8 mouse cellular contexts compared by ENCODE assay signal in the genomic region with DNA sequence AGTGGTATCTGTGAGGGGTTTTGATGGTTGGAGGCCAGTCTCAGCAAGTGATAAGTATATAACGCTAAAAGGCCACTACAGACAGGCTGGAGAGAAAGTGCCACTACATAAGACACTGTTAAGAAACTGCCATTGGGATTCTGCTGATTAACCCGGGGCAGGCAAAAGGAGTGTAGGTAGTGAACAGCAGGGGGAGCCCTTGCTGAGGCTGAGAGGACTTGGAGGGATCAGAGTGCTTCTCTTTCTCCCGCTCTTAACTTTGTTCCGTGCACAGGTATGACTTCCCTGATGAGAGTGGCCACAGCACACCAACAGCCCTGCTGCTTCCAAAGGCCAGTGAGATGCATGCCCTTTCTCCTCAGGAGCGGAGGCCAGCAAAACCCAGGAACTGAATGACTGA. TPM values are rescaled to one million over a fixed set of nuclear protein-coding genes. Genes with fewer than 3 reads are reported as not detected.
DNase-seq lines count a peak whose midpoint lies in the region; ATAC-seq and TF ChIP-seq lines count a peak whose summit lies in the region.

No protein-coding gene starts in this region.

- H3K27ac ChIP-seq in forebrain, embryonic 11.5 days (ENCODE audit: low read depth, low read length), result no peak overlapping the region
- no peak overlapping the region for H3K27ac ChIP-seq in testis, adult 2 months (ENCODE audit: control insufficient read depth, insufficient read depth, low read depth, low read length)

- WGBS in forebrain, embryonic 11.5 days, result 19% methylated on average over 5 of the region's 5 CpGs

- H3K4me1 ChIP-seq in forebrain, embryonic 11.5 days (replicated peaks; ENCODE audit: control insufficient read depth, insufficient read depth, low read length), result peaks cover 3% of the 10 kb centered on the region; the same call in 1 of the 2 replicates
- H3K4me1 ChIP-seq in testis, adult 2 months (ENCODE audit: control insufficient read depth, insufficient read depth, low read length), result no peaks in the 10 kb centered on the region

- ATAC-seq in forebrain, embryonic 11.5 days (replicated peaks; ENCODE audit: low FRiP score), result peak; percentile 74

- no peaks in the 10 kb centered on the region for H3K27me3 ChIP-seq in forebrain, embryonic 11.5 days (ENCODE audit: control insufficient read depth, insufficient read depth, low read length)
- no peaks in the 10 kb centered on the region for H3K27me3 ChIP-seq in testis, adult 2 months (ENCODE audit: control insufficient read depth, insufficient read depth, low read length)

- H3K9ac ChIP-seq in forebrain, embryonic 11.5 days (ENCODE audit: low read length), result no peak overlapping the region

- TF ChIP-seq CTCF in testis, adult 2 months (IDR thresholded peaks at IDR 0.05; ENCODE audit: control insufficient read depth, insufficient read depth, insufficient replicate concordance, low read depth, low read length), result peak; percentile 57; the same call in 1 of the 2 replicates

- H3K9me3 ChIP-seq in forebrain, embryonic 11.5 days (ENCODE audit: control insufficient read depth, low read length), result no peaks in the 10 kb centered on the region

- peak; percentile 58 for DNase-seq in ovary, postnatal 36 days (ENCODE audit: low spot score)
- no peak for DNase-seq in ovary, adult 18-20 months (ENCODE audit: low spot score)
- peak; percentile 51 for DNase-seq in c-Kit-negative CD71-positive TER-119-positive erythroid progenitor cells, embryonic 14.5 days (ENCODE audit: low read depth, low spot score)
- DNase-seq in forebrain, embryonic 11.5 days (ENCODE audit: low spot score), result peak; percentile 85
- peak; percentile 66 for DNase-seq in kidney, adult 18-20 months
- peak; percentile 74 for DNase-seq in liver
- peak; percentile 68 for DNase-seq in naive thymus-derived CD4-positive, alpha-beta T cell, adult 2 months (ENCODE audit: low read depth)

- no peak overlapping the region for H3K4me3 ChIP-seq in forebrain, embryonic 11.5 days (ENCODE audit: low read depth, low read length)
- no peak overlapping the region for H3K4me3 ChIP-seq in testis, adult 2 months (ENCODE audit: control insufficient read depth, low read depth, low read length)

- H3K36me3 ChIP-seq in forebrain, embryonic 11.5 days (ENCODE audit: control insufficient read depth, insufficient read depth, low read length), result no peaks in the 10 kb centered on the region; the same call in 1 of the 2 replicates
- peaks cover 1% of the 10 kb centered on the region for H3K36me3 ChIP-seq in testis, adult 2 months (ENCODE audit: control insufficient read depth, insufficient read depth, low read length)

- no peak overlapping the region for H3K4me2 ChIP-seq in forebrain, embryonic 11.5 days (ENCODE audit: low read depth, low read length, severe bottlenecking)

- TF ChIP-seq POLR2A in testis, adult 2 months (IDR thresholded peaks at IDR 0.05; ENCODE audit: control insufficient read depth, low read depth, low read length), result no peak

RNA-seq across cellular contexts. Expression of gene Rpl37a, which starts 7.8 kb away (rescaled TPM):
- polyA plus RNA-seq in forebrain, embryonic 11.5 days (2014; fragmentation: Nextera tagmentation; extraction: Ambion mirVana), result 1,332 and 1,456 TPM in 2 replicates
- polyA plus RNA-seq in testis, adult 2 months (2012; rRNA removed), result 442 and 589 TPM in 2 replicates

RNA-seq across cellular contexts. Expression of gene Ankar, which starts 18.5 kb away (rescaled TPM):
- polyA plus RNA-seq in forebrain, embryonic 11.5 days (2014; fragmentation: Nextera tagmentation; extraction: Ambion mirVana), result not detected in 2 replicates
- polyA plus RNA-seq in testis, adult 2 months (2012; rRNA removed), result 17.7 and 20.6 TPM in 2 replicates

Comparison
In these comparisons a context has a peak if more than half of its experiments do, and no peak if none do; other contexts are left out.
1. RNA of gene Ankar, which starts 18.5 kb away (polyA plus RNA-seq): 17.7 to 20.6 TPM in testis, adult 2 months; not detected in forebrain, embryonic 11.5 days; every median in the first group is over 10 times any median in the second.